Mouse (Mus musculus) heart, embryonic 10.5 days (tissue): ENCODE data around the gene Ppig. TPM values are rescaled to one million over a fixed set of nuclear protein-coding genes. Genes with fewer than 3 reads are reported as not detected.
A peak's percentile ranks its signal among the peaks of the same experiment; 100 is the strongest.

Experiments
- DNase-seq: peaks from one replicate; pipeline ENCODE4 v3.0.0-alpha.2; 2017; ENCODE audit warnings: low spot score
- H3K27ac ChIP-seq: fragments of 300-500 bp; sonication (generic); 2 replicates; pipeline ENCODE4 v1.5.1; 2016; ENCODE audit warnings: mild to moderate bottlenecking
- H3K27me3 ChIP-seq: fragments of 300-500 bp; sonication (generic); 2 replicates; pipeline ENCODE4 v1.6.1; 2016; ENCODE audit warnings: mild to moderate bottlenecking; ENCODE audit not compliant: poor library complexity, insufficient read depth, severe bottlenecking
- H3K36me3 ChIP-seq: fragments of 300-500 bp; sonication (generic); 2 replicates; pipeline ENCODE4 v1.6.1; 2016; ENCODE audit warnings: mild to moderate bottlenecking, moderate library complexity
- H3K4me1 ChIP-seq: fragments of 300-500 bp; sonication (generic); 2 replicates; pipeline ENCODE4 v1.6.1; 2016; ENCODE audit warnings: mild to moderate bottlenecking
- H3K4me3 ChIP-seq: fragments of 300-500 bp; sonication (generic); 2 replicates; pipeline ENCODE4 v1.5.1; 2016; ENCODE audit warnings: mild to moderate bottlenecking, moderate library complexity
- H3K9me3 ChIP-seq: fragments of 300-500 bp; sonication (generic); 2 replicates; pipeline ENCODE4 v1.6.1; 2016; ENCODE audit warnings: mild to moderate bottlenecking, moderate library complexity
- WGBS: fragments of 180-500 bp; shearing (Covaris S2); methylation state at CpG from one replicate; pipeline ENCODE4 v1.1.7; 2016; 5-methylcytosine and 5-hydroxymethylcytosine counted together
- polyA plus RNA-seq: library from polyadenylated mRNA; unstranded; fragments of >200 nt; fragmentation: Nextera tagmentation; extraction: Ambion mirVana; gene quantifications from 2 replicates; pipeline ENCODE4 v1.2.1, GENCODE M21; 2016

Gene Ppig
- polyA plus RNA-seq, 1 experiment from 2014 or later: 114 TPM

- no peaks in the 10 kb centered on the region for H3K4me1 ChIP-seq
- no peaks in the 10 kb centered on the region for H3K9me3 ChIP-seq
- no peak overlapping the region for H3K27ac ChIP-seq
- peaks cover 6% of the 10 kb centered on the region; the same call in 1 of the 2 replicates for H3K36me3 ChIP-seq
- no peak for DNase-seq
- no peaks in the 10 kb centered on the region for H3K27me3 ChIP-seq
- H3K4me3 ChIP-seq: no peak overlapping the region
- WGBS: 66% methylated on average over 7 of the region's 7 CpGs
Observed at GRCm38 (mm10) chr2:69777985-69778835, 55.9 kb downstream of the Ppig start.

- Histone ChIP-seq H3K4me3 (no peak overlapping the region), H3K27me3 (no peaks in the 10 kb centered on the region), H3K9me3 (no peaks in the 10 kb centered on the region), H3K27ac (no peak overlapping the region), H3K4me1 (no peaks in the 10 kb centered on the region), H3K36me3 (peaks cover 6% of the 10 kb centered on the region; the same call in 1 of the 2 replicates)
- WGBS: 46% methylated on average over 5 of the region's 5 CpGs
- DNase-seq: no peak
Observed at GRCm38 (mm10) chr2:69778836-69779177, 56.5 kb downstream of the Ppig start.

- H3K36me3 ChIP-seq: peaks cover 14% of the 10 kb centered on the region
- peaks cover 4% of the 10 kb centered on the region; the same call in 1 of the 2 replicates for H3K4me1 ChIP-seq
- H3K27ac ChIP-seq: peak overlapping the region; percentile 93
- H3K4me3 ChIP-seq: peak overlapping the region; percentile 83
- no peak for DNase-seq
- no peaks in the 10 kb centered on the region for H3K9me3 ChIP-seq
- WGBS: 35% methylated on average over 9 of the region's 9 CpGs
- no peaks in the 10 kb centered on the region for H3K27me3 ChIP-seq
Observed at GRCm38 (mm10) chr2:69788974-69789373, 66.6 kb downstream of the Ppig start.

- Histone ChIP-seq H3K9me3 (no peaks in the 10 kb centered on the region), H3K27me3 (no peaks in the 10 kb centered on the region), H3K4me1 (peaks cover 4% of the 10 kb centered on the region; the same call in 1 of the 2 replicates), H3K27ac (peak within 1 kb of the TSS; percentile 93), H3K4me3 (peak within 1 kb of the TSS; percentile 83), H3K36me3 (peaks cover 17% of the 10 kb centered on the region)
- DNase-seq: peak; percentile 99
- WGBS: 2% methylated on average over 48 of the region's 48 CpGs
Observed at GRCm38 (mm10) chr2:69789429-69790069, 67.2 kb downstream of the Ppig start, which contains the start of the genes Ccdc173 and Phospho2. Gene Ccdc173 (minus strand): TSS chr2:69789575. Gene Phospho2 (plus strand): TSS chr2:69789623.

GRCm38 (mm10) chr2:69790285-69790684 is 67.9 kb downstream of the Ppig start:
- H3K9me3 ChIP-seq: no peaks in the 10 kb centered on the region
- no peaks in the 10 kb centered on the region for H3K27me3 ChIP-seq
- peak overlapping the region; percentile 83 for H3K4me3 ChIP-seq
- DNase-seq: peak; percentile 92
- peaks cover 4% of the 10 kb centered on the region; the same call in 1 of the 2 replicates for H3K4me1 ChIP-seq
- peak overlapping the region; percentile 93; the same call in 1 of the 2 replicates for H3K27ac ChIP-seq
- H3K36me3 ChIP-seq: peaks cover 24% of the 10 kb centered on the region
- 4% methylated on average over 10 of the region's 10 CpGs for WGBS

- no peak for DNase-seq
- 67% methylated on average over 4 of the region's 4 CpGs for WGBS
Observed at GRCm38 (mm10) chr2:69790722-69791121, 68.4 kb downstream of the Ppig start.

GRCm38 (mm10) chr2:69802911-69803312 is 80.6 kb downstream of the Ppig start:
- Histone ChIP-seq H3K9me3 (no peaks in the 10 kb centered on the region), H3K4me3 (peak overlapping the region; percentile 39; the same call in 1 of the 2 replicates), H3K36me3 (0 out of 2 replicates have a peak, but pooled peaks cover 2% of the 10 kb centered on the region), H3K27ac (no peak overlapping the region), H3K27me3 (no peaks in the 10 kb centered on the region), H3K4me1 (peaks cover 12% of the 10 kb centered on the region)
- DNase-seq: peak; percentile 82
- 47% methylated on average over 5 of the region's 5 CpGs for WGBS

More at GRCm38 (mm10) chr2:69790722-69791121, 68.4 kb downstream of the Ppig start:
- H3K27ac ChIP-seq: no peak overlapping the region
- peaks cover 29% of the 10 kb centered on the region for H3K36me3 ChIP-seq
- no peaks in the 10 kb centered on the region for H3K9me3 ChIP-seq
- H3K27me3 ChIP-seq: no peaks in the 10 kb centered on the region
- no peak overlapping the region for H3K4me3 ChIP-seq
- peaks cover 4% of the 10 kb centered on the region; the same call in 1 of the 2 replicates for H3K4me1 ChIP-seq

Other genes starting within 250 kb of the Ppig start
- gene Lrp2, start 136.5 kb upstream of the Ppig start, polyA plus RNA-seq: 0.60 and 1.3 TPM in 2 replicates
- 14.5 and 15.9 TPM in 2 replicates for gene Bbs5, start 75.4 kb upstream of the Ppig start, polyA plus RNA-seq
- 8.3 and 15.4 TPM in 2 replicates for gene Klhl41, start 52.4 kb upstream of the Ppig start, polyA plus RNA-seq
- gene Fastkd1, start 9.0 kb upstream of the Ppig start, polyA plus RNA-seq: 19.5 and 23.0 TPM in 2 replicates
- gene Ccdc173, start 67.0 kb downstream of the Ppig start, polyA plus RNA-seq: 1.0 and 1.3 TPM in 2 replicates
- gene Phospho2, start 67.1 kb downstream of the Ppig start, polyA plus RNA-seq: 19.8 and 21.5 TPM in 2 replicates
- 40.3 and 66.3 TPM in 2 replicates for gene Klhl23, start 99.4 kb downstream of the Ppig start, polyA plus RNA-seq
- 216 and 283 TPM in 2 replicates for gene Ssb, start 139.0 kb downstream of the Ppig start, polyA plus RNA-seq
- 37.1 and 38.3 TPM in 2 replicates for gene Mettl5, start 163.1 kb downstream of the Ppig start, polyA plus RNA-seq
- 14.0 and 16.3 TPM in 2 replicates for gene Ubr3, start 174.7 kb downstream of the Ppig start, polyA plus RNA-seq